Mouse (Mus musculus) kidney, postnatal 36 days (tissue): ENCODE measurements at regions not wholly inside any gene's neighbourhood (a gene's known extent, or its start where the extent isn't known, plus 50 kb on each side); places are given as distances from the start of the nearest gene placed in this dataset.

Experiments used
- DNase-seq, 2 experiments: peaks; one replicate each; pipeline ENCODE4 v3.0.0; 2021 to 2022; ENCODE audit warnings: mixed read lengths in 2 of 2

DNA sequence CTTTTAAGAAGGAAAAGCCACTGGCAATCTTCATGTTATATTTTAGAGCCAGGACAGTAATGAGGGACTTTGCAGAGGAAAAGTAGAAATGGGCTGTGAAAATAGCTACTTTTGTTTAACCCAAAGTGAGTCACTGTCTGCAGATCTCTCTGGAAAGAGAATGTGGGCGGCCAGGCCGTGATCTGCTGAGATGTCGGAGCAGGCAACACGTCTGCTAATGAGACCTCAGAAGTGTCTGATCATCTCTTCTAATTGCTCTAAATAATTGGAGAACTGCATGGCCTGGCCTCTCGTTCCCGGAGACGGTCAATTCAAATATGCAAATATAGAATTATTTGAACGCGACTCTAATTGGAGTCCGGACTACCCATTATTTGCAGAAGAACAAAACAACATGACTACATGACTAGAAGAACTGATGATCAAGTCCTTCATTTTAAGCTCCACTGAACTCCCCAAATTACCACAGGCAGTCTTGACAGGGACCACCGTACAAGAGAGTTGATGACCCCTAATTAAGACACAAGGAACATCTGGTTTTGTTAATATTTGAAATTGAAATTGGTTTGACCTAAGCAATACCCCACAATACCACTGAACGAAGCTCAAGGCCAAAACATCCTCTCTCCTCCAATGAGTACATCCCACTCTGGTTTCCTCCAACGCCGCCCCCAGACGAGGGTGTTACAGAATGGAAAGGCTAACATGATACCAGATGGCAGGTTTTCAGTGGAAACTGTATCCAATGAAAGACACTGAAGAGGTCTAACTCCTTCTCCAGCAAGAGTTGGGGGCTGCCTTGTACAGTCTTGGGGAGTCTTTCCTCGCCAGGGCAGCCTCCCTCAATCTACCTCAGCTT is 290.4 kb upstream of the Runx1 start:
- no peak for DNase-seq

DNA sequence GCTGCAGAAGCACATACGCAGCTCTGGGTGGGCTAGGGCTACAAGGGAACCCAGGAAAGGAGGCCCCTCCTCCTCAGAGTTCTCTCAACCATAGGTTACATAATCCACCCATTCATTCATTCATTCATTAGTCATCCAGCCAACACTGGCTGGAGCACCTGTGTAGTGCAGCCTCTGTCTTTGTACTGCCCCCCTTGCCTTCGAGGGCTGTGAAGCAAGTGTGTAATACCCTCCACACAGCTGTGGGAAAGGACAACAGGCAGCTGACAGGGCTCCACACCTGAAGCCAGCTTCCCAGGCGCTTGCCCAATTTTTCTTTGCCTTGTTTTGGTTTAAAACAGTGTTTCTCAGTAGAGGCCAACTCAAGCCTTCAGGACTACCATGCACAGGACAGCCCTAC is 285.0 kb upstream of the Runx1 start:
- no peak for DNase-seq

DNA sequence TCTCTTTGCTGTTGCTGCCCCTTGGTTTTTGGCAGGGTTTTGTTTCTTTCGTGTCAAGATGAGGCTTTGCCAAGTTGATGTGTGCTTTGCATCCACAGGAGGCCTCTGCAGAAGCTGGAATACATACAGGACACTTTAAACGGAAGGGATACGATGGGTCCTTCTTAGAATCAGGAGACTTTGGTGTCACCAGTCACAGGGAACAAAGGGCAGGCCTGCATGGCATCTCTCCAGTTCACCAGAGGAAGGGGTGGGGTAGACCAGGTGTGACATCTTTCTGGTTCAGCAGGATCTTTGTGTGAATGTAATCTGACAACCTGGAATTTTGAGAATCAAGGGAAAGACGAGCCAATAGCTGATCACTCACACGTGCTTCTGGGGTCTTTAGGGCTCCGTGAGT is 284.5 kb upstream of the Runx1 start:
- peak in 1 of 2 experiments; percentile 19 for DNase-seq

- DNase-seq = no peak
These were observed 283.9 kb upstream of the Runx1 start for GRCm38 (mm10) chr16:93109683-93110407.

GRCm38 (mm10) chr16:93107524-93107845 is 281.5 kb upstream of the Runx1 start:
- DNase-seq = no peak

- peak; percentile 23 to 30 for DNase-seq
These were observed 281.0 kb upstream of the Runx1 start for GRCm38 (mm10) chr16:93106811-93107523.

- no peak for DNase-seq
These were observed 276.2 kb upstream of the Runx1 start for GRCm38 (mm10) chr16:93102174-93102573.

GRCm38 (mm10) chr16:93098057-93098456 is 272.1 kb upstream of the Runx1 start:
- no peak for DNase-seq

- DNase-seq = no peak
These were observed 270.2 kb upstream of the Runx1 start for GRCm38 (mm10) chr16:93096175-93096574.

DNA sequence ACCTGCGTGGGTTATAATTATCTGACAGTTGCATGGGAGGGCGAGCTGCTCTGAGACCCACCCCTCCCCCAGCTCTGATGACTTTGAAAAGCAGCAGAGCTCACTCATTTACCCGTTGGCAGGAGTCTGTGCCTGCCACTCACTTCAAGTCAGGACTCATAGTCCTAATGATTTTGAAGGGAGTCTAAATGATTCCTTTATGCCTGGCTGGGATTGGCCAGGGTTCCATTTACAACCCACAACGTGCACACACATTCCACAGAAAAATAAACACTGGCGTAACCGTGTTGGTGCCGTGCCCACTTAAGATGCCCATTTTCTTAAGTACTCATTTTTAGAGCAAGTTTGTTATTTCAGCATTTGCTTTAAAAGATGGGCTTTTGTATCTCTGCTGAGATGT is 266.8 kb upstream of the Runx1 start:
- no peak for DNase-seq

DNA sequence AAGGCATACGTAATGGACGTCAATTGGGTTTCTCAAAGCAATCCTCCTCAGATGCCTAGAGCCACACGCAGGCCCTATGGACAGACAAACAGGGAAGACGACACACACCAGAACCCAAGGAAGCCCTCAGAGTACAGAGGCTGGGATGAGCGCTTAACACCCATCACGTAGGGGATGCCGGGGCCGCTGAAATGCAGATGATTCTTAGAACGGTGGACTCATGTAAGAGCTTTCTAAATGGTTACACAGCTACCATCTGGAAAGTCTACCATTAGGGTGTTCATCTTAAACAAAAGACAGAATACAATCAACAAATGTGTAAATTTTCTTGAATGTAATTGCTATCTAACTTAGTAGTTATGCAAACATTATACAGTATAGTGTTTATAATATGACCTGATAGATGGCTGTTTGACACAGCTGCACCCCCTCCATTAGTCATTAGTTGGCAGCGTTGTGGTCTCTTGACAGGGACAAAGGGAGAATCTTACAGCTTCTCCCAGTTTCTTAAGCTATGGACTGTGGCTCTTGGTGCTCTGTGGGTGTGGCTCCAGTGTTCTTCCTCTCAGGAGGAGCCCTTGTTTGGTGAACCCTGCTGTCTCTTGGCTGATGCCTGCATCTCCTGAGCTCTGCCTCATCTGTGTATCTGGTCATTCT is 259.4 kb upstream of the Runx1 start:
- DNase-seq = no peak

GRCm38 (mm10) chr16:93083756-93084155 is 257.8 kb upstream of the Runx1 start:
- DNase-seq = no peak

- DNase-seq = no peak
These were observed 257.2 kb upstream of the Runx1 start for GRCm38 (mm10) chr16:93083142-93083541.

DNA sequence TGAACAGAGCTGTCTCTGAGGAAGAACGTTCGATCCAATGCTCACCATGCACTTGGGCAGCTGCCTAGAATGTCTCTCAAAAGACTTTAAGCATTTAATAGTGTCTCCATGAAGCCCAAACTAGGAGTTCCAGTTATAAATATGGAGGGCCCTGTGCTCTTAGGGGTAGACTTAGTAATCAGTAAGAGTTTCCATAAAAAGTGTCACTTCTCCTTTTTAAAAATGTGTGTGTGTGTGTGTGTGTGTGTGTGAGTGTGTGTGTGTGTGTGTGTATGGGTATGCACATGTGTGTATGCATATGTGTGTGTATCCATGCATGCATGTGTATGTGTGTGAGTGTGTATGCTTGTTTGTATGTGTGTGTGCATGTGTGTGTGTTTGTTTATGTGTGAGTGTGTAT is 255.6 kb upstream of the Runx1 start:
- no peak for DNase-seq

DNA sequence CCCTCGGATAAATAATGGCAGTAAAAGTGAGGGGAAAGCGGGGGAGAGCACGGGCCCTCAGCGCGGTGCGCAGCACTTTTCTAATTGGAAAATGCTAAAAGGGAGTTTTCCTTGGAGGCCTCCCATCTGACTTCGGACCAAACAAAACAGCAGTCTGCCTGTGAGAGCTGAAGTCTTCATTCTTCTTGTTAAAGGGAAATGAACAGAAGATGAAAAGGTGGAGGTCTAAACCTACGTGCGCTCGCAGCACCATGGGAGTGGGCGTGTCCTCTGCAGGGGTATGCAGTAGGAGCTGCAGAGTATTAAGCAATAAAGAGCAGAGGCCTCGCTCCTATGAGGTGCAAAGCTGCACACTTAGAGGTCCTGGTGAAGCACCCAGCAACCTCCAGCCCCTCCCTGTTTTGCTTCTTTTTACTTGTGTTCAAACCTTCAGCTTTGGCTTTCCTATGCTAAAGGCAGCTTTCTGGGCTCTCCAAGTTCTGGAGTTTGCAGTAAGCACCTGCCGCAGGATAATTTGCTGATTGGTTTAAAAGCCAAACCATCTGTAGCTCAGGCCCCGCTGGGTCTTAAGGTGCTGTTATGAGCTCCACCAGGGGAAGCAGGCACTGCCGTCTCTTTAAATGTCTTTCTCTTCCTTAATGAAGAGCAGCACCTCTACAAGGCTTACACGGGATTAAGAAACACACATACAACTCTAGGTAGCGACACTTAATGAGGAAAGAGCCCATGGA is 253.9 kb upstream of the Runx1 start:
- DNase-seq = peak; percentile 36 to 53

DNA sequence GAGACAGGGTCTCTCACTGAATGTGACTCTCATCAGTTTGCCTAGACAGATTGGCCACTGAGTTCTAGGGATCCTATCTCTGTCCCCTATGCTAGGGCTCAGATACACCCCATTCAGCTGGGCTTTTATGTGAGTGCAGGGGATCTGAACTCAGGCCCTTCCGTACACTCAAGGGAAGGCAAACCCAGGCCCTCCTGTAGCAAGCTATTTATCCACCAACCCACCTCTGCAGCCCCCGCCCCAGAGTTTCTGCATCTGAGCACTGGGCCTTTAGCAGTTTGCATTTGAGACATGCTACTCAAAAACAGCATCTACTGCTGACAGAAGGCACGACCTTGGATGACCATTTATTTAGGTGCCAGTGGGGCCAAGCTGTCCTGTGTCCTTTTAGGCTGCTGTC is 253.0 kb upstream of the Runx1 start:
- no peak for DNase-seq

DNA sequence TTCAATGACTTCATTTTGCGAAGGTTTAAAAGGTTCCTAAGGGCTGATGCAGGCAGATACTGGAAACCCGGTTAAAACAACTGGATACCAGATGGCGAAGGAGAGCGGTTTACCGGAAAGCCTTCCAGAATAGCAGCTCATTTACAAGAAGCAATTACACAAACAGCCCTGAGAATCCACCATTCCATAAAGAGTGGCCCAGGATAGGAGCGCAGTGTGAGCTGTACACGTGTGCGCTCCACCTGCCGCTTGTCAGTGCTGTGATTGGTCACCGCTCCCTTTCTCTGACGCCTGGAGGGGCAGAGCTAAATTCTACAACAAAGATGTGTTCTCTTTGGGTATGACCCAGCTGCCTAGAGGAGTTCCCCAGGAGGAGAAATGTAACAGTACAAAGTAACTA is 249.5 kb upstream of the Runx1 start:
- no peak for DNase-seq

GRCm38 (mm10) chr16:93072156-93072555 is 246.2 kb upstream of the Runx1 start:
- DNase-seq = peak; percentile 29 to 30

DNA sequence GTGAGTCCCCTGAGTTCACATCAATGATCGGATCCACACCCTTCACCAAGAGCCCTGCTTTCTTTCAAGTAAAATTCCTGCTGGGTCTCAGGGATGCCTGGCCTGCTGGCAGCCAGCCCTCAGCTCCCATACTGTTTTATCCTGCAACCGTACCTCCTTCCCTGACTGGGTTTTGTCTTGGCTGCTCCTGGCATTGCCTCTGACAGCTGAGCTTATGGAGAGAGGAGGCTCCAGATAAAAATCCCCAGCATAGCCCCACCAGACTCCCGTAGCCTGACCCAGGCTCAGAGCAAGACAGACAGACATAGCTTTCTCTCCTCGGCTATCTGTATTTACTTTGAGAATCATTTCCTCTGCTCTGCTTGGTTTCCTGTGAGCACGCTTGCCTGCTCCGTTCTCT is 245.8 kb upstream of the Runx1 start:
- no peak for DNase-seq

DNA sequence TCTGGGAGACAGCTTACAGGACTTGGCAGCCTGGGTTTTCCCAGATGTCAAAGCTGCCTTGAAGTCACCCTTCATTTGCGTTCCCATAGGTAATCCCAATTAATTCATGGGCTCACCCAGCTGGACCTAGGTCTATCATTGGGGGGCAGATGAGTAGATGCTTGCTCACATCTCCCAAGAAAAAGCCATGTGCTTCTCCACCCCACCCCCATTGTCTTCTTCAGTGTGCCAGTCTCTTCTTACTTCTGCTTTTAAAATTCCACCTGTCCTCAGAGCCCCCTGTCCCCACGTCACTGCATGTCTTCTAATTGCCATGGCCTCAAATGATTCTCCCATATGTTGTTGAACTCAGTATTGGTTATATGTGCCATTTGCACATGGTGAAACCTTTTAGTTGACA is 240.9 kb upstream of the Runx1 start:
- no peak for DNase-seq

- no peak for DNase-seq
These were observed 235.7 kb upstream of the Runx1 start for GRCm38 (mm10) chr16:93061475-93062179.

DNA sequence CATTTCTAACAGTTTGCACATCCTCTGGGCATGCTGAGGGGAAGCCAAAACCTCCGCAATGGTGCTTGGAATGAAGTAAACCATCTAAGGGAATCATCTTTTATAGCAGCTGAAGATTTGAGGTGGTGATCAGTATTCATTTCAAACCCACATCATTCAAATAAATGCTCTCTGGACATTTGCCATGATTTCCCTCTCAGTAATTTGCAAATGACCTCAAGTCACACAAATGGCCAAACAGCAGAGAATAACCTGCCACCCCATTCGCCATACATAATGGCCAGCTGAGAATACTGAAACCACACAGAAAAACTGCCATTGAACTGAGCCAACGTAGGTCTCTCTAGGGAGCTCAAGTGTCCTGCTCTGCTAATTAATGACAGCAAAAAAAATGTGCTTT is 230.3 kb upstream of the Runx1 start:
- DNase-seq = no peak
